Mouse (Mus musculus): ENCODE data around the gene Add3.

Add3 gene

DNA sequence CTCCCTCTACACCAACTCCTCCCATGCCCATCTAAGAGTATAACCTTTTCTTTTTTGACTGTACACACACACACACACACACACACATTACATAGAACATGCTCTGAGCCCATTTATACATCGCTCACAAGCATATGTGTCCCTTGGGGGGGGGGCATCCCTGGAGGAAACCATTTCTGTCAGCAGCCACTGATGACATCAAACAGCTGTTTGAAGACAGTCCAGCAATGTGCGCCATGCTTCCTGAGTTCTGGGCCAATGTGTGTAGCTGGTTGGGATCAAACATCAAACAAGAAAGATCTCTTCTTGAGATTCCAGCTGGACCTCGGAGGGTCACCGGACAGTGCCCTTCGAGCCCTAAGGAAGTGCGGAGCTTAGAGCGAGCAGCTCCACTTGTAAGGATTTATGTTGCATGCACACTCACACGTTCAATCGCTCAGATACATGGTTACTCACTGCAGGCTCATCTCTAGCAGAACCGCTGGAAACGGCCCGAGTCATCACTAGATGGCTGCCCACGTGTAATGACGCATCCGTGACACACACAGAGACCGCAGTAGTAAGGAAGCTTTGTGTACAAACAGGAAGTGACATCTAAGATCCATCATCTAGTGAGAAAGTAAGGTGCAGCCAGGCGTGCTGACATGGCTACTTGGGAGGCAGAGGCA, 132.9 kb downstream of the Add3 start:
- peak; percentile 82 for DNase-seq (ENCODE audit: low read depth)

DNA sequence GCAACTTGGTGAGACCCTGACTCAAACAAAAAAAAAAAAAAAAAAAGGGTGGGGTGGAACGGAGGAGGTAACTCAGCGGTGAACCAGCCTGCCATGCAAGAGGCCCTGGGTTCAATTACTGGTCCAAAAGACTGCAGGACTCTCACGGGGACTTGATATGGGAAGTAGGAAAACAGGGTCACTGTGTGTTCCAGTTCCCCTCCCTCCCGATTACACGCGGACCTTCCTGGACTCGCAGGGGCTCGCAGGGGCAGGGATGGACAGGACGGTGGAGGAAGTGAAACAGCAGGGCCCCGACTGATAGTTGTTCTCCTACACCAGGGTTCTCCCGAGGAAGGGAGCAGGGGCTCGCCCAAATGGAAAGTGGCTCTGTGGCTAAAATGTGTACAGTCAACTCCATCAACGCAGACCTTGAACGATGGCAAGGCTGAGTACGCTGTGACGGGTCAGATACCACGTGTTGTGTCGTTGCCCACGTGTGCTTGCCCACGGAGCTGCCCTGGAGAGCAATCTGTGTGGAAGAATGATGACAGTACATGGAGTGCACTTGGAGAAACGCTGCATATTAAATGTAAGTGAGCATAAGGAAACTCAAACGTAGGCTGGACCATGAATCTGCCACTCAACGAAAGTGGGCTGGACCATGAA, 133.7 kb downstream of the Add3 start:
- DNase-seq (ENCODE audit: low read depth): no peak

- no peak for DNase-seq (ENCODE audit: low read depth)
These were observed 135.0 kb downstream of the Add3 start for GRCm38 (mm10) chr19:53275204-53275603.

DNA sequence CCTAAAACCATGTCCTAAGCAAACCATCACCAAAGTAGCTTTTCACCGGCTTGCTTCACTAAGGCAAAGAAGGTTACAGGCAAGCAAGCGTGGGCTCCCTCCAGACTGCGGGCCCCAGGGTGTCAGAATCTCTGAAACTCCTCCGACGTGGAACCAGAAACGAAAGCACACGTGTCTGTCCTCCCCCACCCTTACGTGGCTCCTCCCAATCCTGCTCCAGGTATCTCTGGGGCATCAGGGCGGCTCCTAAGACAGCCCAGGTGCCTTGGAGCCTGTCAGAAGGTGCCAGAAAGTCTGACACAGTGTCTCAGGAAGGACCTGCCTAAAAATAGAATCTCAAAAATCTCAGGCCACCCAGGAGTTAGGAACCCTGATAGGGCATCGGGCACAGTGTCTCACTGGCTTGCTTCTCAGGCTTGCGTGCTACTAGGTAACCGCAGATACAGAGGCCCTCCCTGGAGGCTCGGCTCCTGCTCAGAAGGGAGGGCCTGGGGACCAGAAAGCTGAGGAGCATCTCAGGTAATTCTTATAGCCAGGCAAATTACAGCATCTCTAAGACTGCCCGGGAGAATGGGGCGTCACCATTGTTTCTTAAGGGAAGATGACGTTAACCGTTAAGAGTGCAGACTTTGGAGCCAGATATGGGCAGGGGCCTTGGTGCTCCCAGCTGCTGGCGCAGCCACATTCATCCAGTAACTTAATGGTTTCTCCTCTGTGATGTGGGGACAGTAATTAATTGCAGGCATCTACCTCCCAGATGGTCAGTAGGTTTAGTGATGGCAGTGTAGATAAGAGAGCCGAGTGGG, 136.9 kb downstream of the Add3 start:
- no peak for DNase-seq (ENCODE audit: low read depth)

- DNase-seq (ENCODE audit: low read depth): no peak
These were observed 138.5 kb downstream of the Add3 start for GRCm38 (mm10) chr19:53278491-53279415.

- no peak for DNase-seq (ENCODE audit: low read depth)
These were observed 140.0 kb downstream of the Add3 start for GRCm38 (mm10) chr19:53280254-53280653.

- DNase-seq (ENCODE audit: low read depth): no peak
These were observed 142.3 kb downstream of the Add3 start for GRCm38 (mm10) chr19:53282571-53282970.

DNA sequence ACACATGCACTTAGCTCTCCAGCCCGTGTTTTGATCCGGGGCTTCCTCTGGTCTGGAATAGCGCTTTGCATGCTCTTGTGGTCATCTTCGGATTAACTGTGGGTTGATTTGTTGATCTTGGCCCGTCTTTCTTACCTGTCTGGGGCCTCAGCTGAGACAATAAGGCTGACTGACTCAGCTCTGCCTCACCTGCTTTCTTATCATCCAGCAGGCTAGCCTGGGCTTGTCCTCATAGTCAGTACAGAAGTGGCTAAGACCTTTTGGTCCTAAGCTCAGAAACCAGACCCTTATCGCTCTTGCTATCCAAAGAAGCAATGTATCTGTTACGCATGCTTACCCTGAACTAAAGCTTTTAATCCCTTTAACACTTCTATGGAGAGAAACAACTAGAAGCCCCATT, 143.5 kb downstream of the Add3 start:
- DNase-seq (ENCODE audit: low read depth): no peak

GRCm38 (mm10) chr19:53284268-53285208, 144.3 kb downstream of the Add3 start:
- DNase-seq (ENCODE audit: low read depth): peak; percentile 78

GRCm38 (mm10) chr19:53296331-53297254, 156.3 kb downstream of the Add3 start:
- peak; percentile 31 for DNase-seq (ENCODE audit: low read depth)

Measured in 416B (cell line).